ENCODE assay signal across 8 mouse cellular contexts in genomic region chr15:13173071-13173778, GRCm38 (mm10). TPM values are rescaled to one million over a fixed set of nuclear protein-coding genes. Genes with fewer than 3 reads are reported as not detected.
DNase-seq lines count a peak whose midpoint lies in the region; ATAC-seq and TF ChIP-seq lines count a peak whose summit lies in the region.

TSS of gene Cdh6 (minus strand) at chr15:13173675.

- no peaks in the 10 kb centered on the region for H3K27me3 ChIP-seq in Patski
- H3K27me3 ChIP-seq in forebrain, embryonic 10.5 days (ENCODE audit: poor library complexity, severe bottlenecking), result peaks cover 44% of the 10 kb centered on the region
- H3K27me3 ChIP-seq in hindbrain, embryonic 15.5 days, result 0 out of 2 replicates have a peak, but pooled peaks cover 3% of the 10 kb centered on the region
- peaks cover 7% of the 10 kb centered on the region for H3K27me3 ChIP-seq in small intestine, adult 2 months (ENCODE audit: control insufficient read depth, insufficient read depth, low read length)

- TF ChIP-seq POLR2A in small intestine, adult 2 months (IDR thresholded peaks at IDR 0.05; ENCODE audit: low read depth, low read length), result no peak

- peak; percentile 42 for TF ChIP-seq CTCF in Patski (IDR thresholded peaks at IDR 0.05)
- TF ChIP-seq CTCF in small intestine, adult 2 months (IDR thresholded peaks at IDR 0.05; ENCODE audit: extremely low read depth, insufficient read length, insufficient replicate concordance, low read depth, low read length), result no peak

- peak within 1 kb of the TSS; percentile 88 for H3K4me2 ChIP-seq in hindbrain, embryonic 15.5 days

- under 1% methylated on average over 42 of the region's 42 CpGs for WGBS in forebrain, embryonic 10.5 days
- WGBS in hindbrain, embryonic 15.5 days, result under 1% methylated on average over 42 of the region's 42 CpGs
- WGBS in small intestine, adult 2 months, result 3% methylated on average over 42 of the region's 42 CpGs

- in situ Hi-C loops in Patski (cut with MboI; ENCODE audit: low pct_unique_long_range_greater_than_20kb), result loop anchor here (10.0 kb wide), 1 partner anchor 72 kb away; no protein-coding TSS in a partner anchor

- peaks cover 3% of the 10 kb centered on the region; the same call in 1 of the 2 replicates for H3K36me3 ChIP-seq in forebrain, embryonic 10.5 days (replicated peaks)
- no peaks in the 10 kb centered on the region for H3K36me3 ChIP-seq in hindbrain, embryonic 15.5 days
- H3K36me3 ChIP-seq in small intestine, adult 2 months (ENCODE audit: control insufficient read depth, insufficient read depth, low read length), result no peaks in the 10 kb centered on the region

- H3K9me3 ChIP-seq in forebrain, embryonic 10.5 days, result no peaks in the 10 kb centered on the region
- H3K9me3 ChIP-seq in hindbrain, embryonic 15.5 days, result no peaks in the 10 kb centered on the region

- peaks cover 41% of the 10 kb centered on the region for H3K4me1 ChIP-seq in forebrain, embryonic 10.5 days
- H3K4me1 ChIP-seq in hindbrain, embryonic 15.5 days (replicated peaks), result peaks cover 33% of the 10 kb centered on the region
- no peaks in the 10 kb centered on the region for H3K4me1 ChIP-seq in small intestine, adult 2 months (ENCODE audit: control insufficient read depth, insufficient read depth, insufficient read length, low read length)

- peak within 1 kb of the TSS; percentile 68 for H3K9ac ChIP-seq in hindbrain, embryonic 15.5 days

- peak within 1 kb of the TSS; percentile 94 for H3K27ac ChIP-seq in forebrain, embryonic 10.5 days
- peak within 1 kb of the TSS; percentile 88 for H3K27ac ChIP-seq in hindbrain, embryonic 15.5 days (replicated peaks)
- no peak within 1 kb of the TSS for H3K27ac ChIP-seq in small intestine, adult 2 months (ENCODE audit: insufficient read depth, low read depth, low read length)

- peak; percentile 91 for ATAC-seq in Patski
- peak; percentile 93 for ATAC-seq in hindbrain, embryonic 15.5 days (ENCODE audit: low FRiP score, low read depth)
- ATAC-seq in activated CD4-positive, CD25-positive, alpha-beta regulatory T cell, adult 4 months, result no peak

- CTCF ChIA-PET in Patski (lab: Charles Lee), result interaction anchor here (0.8 to 4.9 kb wide), 11 partner anchors 10 to 687 kb away, joined by 3 to 36 read pairs (median 4); no protein-coding TSS in a partner anchor

- POLR2A ChIA-PET in Patski (lab: Charles Lee), result interaction anchor here (0.8 to 1.0 kb wide), 4 partner anchors 39 to 108 kb away, joined by 3 to 4 read pairs (median 3); no protein-coding TSS in a partner anchor

- peak; percentile 84 for DNase-seq in Patski (ENCODE audit: low read depth, low spot score)
- peak; percentile 7 to 23 for DNase-seq in adrenal gland, postnatal 4 days (ENCODE audit: low spot score in 2 of 2)
- DNase-seq in forebrain, embryonic 10.5 days (ENCODE audit: extremely low spot score, low spot score), result peak; percentile 84
- peak; percentile 54 to 56 for DNase-seq in layer of hippocampus, postnatal 25 days (ENCODE audit: extremely low spot score in 1 of 2, low spot score in 1 of 2)
- DNase-seq in lung, postnatal 14 days, result peak; percentile 4

- H3K4me3 ChIP-seq in forebrain, embryonic 10.5 days, result peak within 1 kb of the TSS; percentile 85
- H3K4me3 ChIP-seq in hindbrain, embryonic 15.5 days, result peak within 1 kb of the TSS; percentile 69
- peak within 1 kb of the TSS; percentile 48 for H3K4me3 ChIP-seq in small intestine, adult 2 months (ENCODE audit: low read depth, low read length)

RNA-seq across cellular contexts. Expression of gene Cdh6, which starts in this region (rescaled TPM):
- 106 TPM for polyA plus RNA-seq in Patski (2021)
- total RNA-seq in adrenal gland, postnatal 4 days (2021), result 10 to 100 TPM; 25.1 to 35.3 TPM
- 13.6 and 16.8 TPM in 2 replicates for polyA plus RNA-seq in forebrain, embryonic 10.5 days (2016; fragmentation: Nextera tagmentation; extraction: Ambion mirVana)
- polyA plus RNA-seq in hindbrain, embryonic 15.5 days (2015; fragmentation: Nextera tagmentation; extraction: Ambion mirVana), result 17.5 and 17.9 TPM in 2 replicates
- total RNA-seq in layer of hippocampus, postnatal 25 days (2021), result 1 to 10 TPM; 6.2 to 7.3 TPM
- polyA plus RNA-seq in small intestine, adult 2 months (2012; rRNA removed), result 0.04 and 0.14 TPM in 2 replicates
- polyA plus RNA-seq in activated CD4-positive, CD25-positive, alpha-beta regulatory T cell, adult 4 months (2017; shearing (Covaris generic)), result under 1 TPM in 1 of 2 experiments, not detected in 1; 0.29 TPM

Comparison
In these comparisons a context has a peak if more than half of its experiments do, and no peak if none do; other contexts are left out.
1. RNA of gene Cdh6 (polyA plus RNA-seq): 106 TPM in Patski (single experiment), 17.5 to 17.9 TPM in hindbrain, embryonic 15.5 days and 13.6 to 16.8 TPM in forebrain, embryonic 10.5 days; 0.29 TPM in activated CD4-positive, CD25-positive, alpha-beta regulatory T cell, adult 4 months and 0.04 to 0.14 TPM in small intestine, adult 2 months; every median in the first group is over 10 times any median in the second.
2. DNase-seq: peak in every context shown above with its lines; median percentile 84 in Patski; 84 in forebrain, embryonic 10.5 days; 55 in layer of hippocampus, postnatal 25 days; 15 in adrenal gland, postnatal 4 days; 4 in lung, postnatal 14 days.
3. Peak in every context shown above with its lines, with median percentiles within 50 percentile points of each other: H3K4me3 ChIP-seq.